Mouse (Mus musculus) forebrain, embryonic 11.5 days (tissue): Measurements from ENCODE around the gene Ppfibp1. TPM values are rescaled to one million over a fixed set of nuclear protein-coding genes. Genes with fewer than 3 reads are reported as not detected.

Experiments
- ATAC-seq: fragments of 200-750 bp; cut with Nextera tagmentation; replicated peaks from 2 replicates; pipeline ENCODE4 v1.8.0; 2017; ENCODE audit warnings: moderate TSS enrichment; ENCODE audit not compliant: low FRiP score
- DNase-seq: peaks from one replicate; pipeline ENCODE4 v3.0.0-alpha.2; 2017; ENCODE audit warnings: low spot score
- H3K27ac ChIP-seq: fragments of 300-500 bp; sonication (generic); 2 replicates; pipeline ENCODE4 v1.5.1; 2014; ENCODE audit warnings: low read depth, low read length
- H3K27me3 ChIP-seq: fragments of 300-500 bp; sonication (generic); 2 replicates; pipeline ENCODE4 v1.6.1; 2014; ENCODE audit warnings: mild to moderate bottlenecking, low read length, mixed read lengths; ENCODE audit not compliant: control insufficient read depth, insufficient read depth
- H3K36me3 ChIP-seq: fragments of 300-500 bp; sonication (generic); 2 replicates; pipeline ENCODE4 v1.6.1; 2014; ENCODE audit warnings: mild to moderate bottlenecking, low read length, moderate library complexity, mixed read lengths; ENCODE audit not compliant: control insufficient read depth, insufficient read depth
- H3K4me1 ChIP-seq: fragments of 300-500 bp; sonication (generic); replicated peaks from 2 replicates; pipeline ENCODE4 v1.6.1; 2014; ENCODE audit warnings: low read length, mixed read lengths; ENCODE audit not compliant: control insufficient read depth, insufficient read depth
- H3K4me2 ChIP-seq: fragments of 300-500 bp; sonication (generic); 2 replicates; pipeline ENCODE4 v1.6.1; 2014; ENCODE audit warnings: low read depth, mild to moderate bottlenecking, low read length, moderate library complexity, mixed read lengths; ENCODE audit not compliant: severe bottlenecking
- H3K4me3 ChIP-seq: fragments of 300-500 bp; sonication (generic); 2 replicates; pipeline ENCODE4 v1.5.1; 2014; ENCODE audit warnings: low read depth, low read length
- H3K9ac ChIP-seq: fragments of 300-500 bp; sonication (generic); 2 replicates; pipeline ENCODE4 v1.6.1; 2014; ENCODE audit warnings: low read length
- H3K9me3 ChIP-seq: fragments of 300-500 bp; sonication (generic); 2 replicates; pipeline ENCODE4 v1.6.1; 2016; ENCODE audit warnings: low read length, mixed read lengths; ENCODE audit not compliant: control insufficient read depth
- WGBS: fragments of 180-500 bp; shearing (Covaris S2); extraction: QIAGEN DNeasy Blood & Tissue Kit; methylation state at CpG from one replicate; pipeline ENCODE4 v1.1.7; 2014; 5-methylcytosine and 5-hydroxymethylcytosine counted together
- polyA plus RNA-seq: library from polyadenylated mRNA; unstranded; fragments of >200 nt; fragmentation: Nextera tagmentation; extraction: Ambion mirVana; gene quantifications from 2 replicates; pipeline ENCODE4 v1.2.1, GENCODE M21; 2014

Ppfibp1 gene
- polyA plus RNA-seq, 1 experiment from 2014 or later = 38.4 TPM

DNA sequence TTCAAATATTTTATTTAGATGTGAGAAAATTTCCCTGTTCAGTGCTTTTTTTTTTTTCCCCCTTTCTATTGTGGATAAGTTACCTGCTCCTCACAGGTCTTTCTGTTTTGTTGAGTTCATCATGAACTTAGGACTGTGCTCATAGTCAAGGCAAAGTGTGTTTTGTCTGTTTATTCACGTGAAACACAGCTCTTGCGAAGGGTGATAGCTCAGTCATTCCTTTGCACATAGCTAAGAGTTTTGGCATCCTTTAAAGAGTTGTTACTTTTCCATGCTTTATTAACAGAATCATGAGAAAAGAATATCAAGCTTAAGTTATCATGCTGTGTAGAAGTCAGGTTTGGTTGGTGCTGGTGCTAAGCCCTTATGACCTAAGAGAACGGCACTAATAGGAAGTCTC lies 16.4 kb downstream of the Ppfibp1 start:
- 86% methylated on average over 3 of the region's 3 CpGs for WGBS
- ATAC-seq = no peak

DNA sequence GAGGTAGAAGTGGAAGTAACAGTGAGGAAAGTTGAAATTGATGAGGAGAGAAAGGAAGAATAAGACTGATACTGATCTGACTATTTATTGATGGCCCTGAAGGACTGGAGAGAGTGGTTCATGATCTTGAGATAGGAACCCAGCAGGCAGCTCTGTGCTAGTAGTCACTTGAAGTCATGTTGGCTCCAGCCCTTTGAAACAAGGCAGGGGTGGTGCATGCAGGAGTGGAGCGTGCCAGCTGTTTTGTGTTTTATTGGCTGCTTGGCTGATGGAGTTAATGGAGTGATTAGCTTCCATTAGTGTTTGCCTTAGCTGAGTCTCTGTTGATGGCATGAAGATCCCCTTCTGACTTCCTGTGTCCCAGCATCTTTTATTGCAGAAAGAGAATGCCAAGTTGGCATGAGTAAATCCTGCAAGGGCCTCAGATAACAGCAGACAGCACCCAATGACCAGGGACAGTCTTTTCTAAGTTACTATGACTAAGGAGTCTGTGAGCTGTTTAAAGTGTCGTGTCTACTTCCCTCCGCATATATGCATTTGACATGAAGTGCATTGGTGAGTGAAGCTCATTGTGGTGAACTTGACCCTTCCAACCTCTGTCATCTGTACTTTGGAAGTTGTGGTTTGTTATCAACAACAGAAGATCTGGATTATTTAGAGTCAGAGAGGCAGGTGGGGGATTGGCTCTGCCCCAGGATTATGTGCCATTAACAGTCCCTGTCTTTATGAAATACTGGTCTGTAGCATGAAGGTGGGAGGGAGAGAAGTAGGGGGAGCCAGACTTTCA lies 17.9 kb downstream of the Ppfibp1 start:
- Histone ChIP-seq H3K4me2 (no peak overlapping the region), H3K4me1 (no peaks in the 10 kb centered on the region), H3K27me3 (no peaks in the 10 kb centered on the region), H3K36me3 (no peaks in the 10 kb centered on the region), H3K9me3 (no peaks in the 10 kb centered on the region), H3K9ac (no peak overlapping the region), H3K4me3 (no peak overlapping the region), H3K27ac (no peak overlapping the region)
- DNase-seq = no peak
- WGBS = 89% methylated on average over 3 of the region's 3 CpGs
- no peak for ATAC-seq

More for the DNA sequence above, 16.4 kb downstream of the Ppfibp1 start:
- no peaks in the 10 kb centered on the region for H3K9me3 ChIP-seq
- no peak overlapping the region for H3K4me3 ChIP-seq
- no peaks in the 10 kb centered on the region for H3K36me3 ChIP-seq
- DNase-seq = no peak
- no peak overlapping the region for H3K27ac ChIP-seq
- H3K4me2 ChIP-seq = no peak overlapping the region
- H3K9ac ChIP-seq = no peak overlapping the region
- no peaks in the 10 kb centered on the region for H3K27me3 ChIP-seq
- no peaks in the 10 kb centered on the region for H3K4me1 ChIP-seq

DNA sequence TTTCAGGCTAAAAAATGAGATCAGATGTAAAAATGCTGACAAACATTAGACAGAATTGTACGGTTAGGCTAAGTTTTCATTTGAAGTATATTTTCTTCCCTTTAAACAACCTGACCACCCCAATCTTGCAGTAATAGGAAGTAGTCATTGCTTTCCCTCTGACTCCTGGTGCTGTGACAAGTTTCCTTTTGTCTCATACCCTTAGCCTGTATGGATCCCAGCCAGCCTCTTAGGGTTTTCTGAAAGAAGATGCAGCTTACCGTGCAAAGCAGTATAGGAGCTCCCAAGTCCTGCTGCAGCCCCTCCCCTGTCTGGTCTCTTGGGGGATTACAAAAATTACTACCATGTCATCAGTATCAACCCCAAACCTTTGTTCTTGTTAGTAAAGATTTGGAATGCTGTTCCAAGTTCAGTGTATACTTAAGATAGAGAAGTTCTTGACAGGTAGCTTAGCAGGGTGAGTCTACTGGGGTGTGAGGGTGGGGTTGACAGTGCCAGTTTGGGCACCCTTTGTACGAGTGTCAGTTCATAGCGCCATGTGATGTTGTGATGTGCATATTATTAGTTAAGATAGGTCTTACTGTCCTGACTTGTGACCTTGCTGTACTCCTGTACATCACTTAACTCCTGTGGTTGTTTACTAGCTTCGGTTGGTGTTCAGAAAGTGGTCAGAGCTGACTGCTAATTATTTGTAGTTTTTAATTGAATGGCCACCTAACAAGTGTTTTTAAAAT lies 18.9 kb downstream of the Ppfibp1 start:
- Histone ChIP-seq H3K27ac (no peak overlapping the region), H3K9ac (no peak overlapping the region), H3K4me1 (no peaks in the 10 kb centered on the region), H3K4me3 (no peak overlapping the region), H3K27me3 (no peaks in the 10 kb centered on the region), H3K4me2 (no peak overlapping the region), H3K36me3 (no peaks in the 10 kb centered on the region), H3K9me3 (no peaks in the 10 kb centered on the region)
- ATAC-seq = no peak
- no peak for DNase-seq
- WGBS = 82% methylated on average over 5 of the region's 5 CpGs

DNA sequence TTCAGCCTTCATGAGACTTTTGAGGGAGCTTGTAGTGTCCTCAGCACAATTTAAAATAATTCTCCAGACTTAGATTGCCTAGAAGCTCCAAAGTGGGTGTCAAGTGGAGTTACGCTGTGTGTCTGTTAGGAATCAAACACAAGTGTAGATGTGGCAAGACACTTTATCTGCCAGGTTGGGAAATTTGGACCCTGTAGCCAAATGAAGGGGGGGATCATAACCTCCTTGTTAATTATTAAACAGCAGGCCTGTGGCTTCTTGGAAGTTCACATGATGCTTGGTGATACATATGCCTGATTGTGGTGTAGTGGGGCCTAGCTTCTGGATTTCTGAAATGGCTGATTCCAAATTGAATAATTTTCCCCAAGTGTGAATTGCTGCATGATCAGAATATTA lies 19.5 kb downstream of the Ppfibp1 start:
- Histone ChIP-seq H3K4me2 (no peak overlapping the region), H3K27ac (no peak overlapping the region), H3K4me1 (no peaks in the 10 kb centered on the region), H3K4me3 (no peak overlapping the region), H3K9ac (no peak overlapping the region), H3K27me3 (no peaks in the 10 kb centered on the region), H3K36me3 (no peaks in the 10 kb centered on the region), H3K9me3 (no peaks in the 10 kb centered on the region)
- DNase-seq (no peak), ATAC-seq (no peak)
- 95% methylated on average over 1 of the region's 1 CpGs for WGBS

DNA sequence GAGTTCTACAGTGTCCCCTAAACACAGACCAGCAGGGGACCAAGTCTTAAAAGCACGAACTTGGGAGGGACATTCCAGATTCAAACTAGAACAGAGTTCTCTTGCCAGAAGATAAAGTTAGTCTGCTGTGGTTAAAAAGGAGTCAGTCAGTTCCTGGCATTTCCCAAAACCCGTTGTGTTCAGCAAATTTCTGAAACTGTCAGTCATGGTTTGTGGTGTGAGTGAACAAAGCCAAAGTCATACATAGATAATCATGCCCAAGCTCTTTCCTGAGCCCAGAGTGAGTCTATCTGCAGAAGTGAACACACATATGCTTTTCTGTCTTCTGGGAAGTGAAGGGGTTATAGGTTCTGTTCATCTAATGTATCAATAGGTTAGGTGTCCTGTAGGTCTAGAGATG lies 20.5 kb downstream of the Ppfibp1 start:
- H3K4me3 ChIP-seq = no peak overlapping the region
- H3K4me1 ChIP-seq = no peaks in the 10 kb centered on the region
- H3K27ac ChIP-seq = no peak overlapping the region
- 75% methylated on average over 2 of the region's 2 CpGs for WGBS
- H3K9me3 ChIP-seq = no peaks in the 10 kb centered on the region
- H3K4me2 ChIP-seq = no peak overlapping the region
- no peak overlapping the region for H3K9ac ChIP-seq
- no peak for DNase-seq
- no peaks in the 10 kb centered on the region for H3K27me3 ChIP-seq
- no peak for ATAC-seq
- H3K36me3 ChIP-seq = no peaks in the 10 kb centered on the region

DNA sequence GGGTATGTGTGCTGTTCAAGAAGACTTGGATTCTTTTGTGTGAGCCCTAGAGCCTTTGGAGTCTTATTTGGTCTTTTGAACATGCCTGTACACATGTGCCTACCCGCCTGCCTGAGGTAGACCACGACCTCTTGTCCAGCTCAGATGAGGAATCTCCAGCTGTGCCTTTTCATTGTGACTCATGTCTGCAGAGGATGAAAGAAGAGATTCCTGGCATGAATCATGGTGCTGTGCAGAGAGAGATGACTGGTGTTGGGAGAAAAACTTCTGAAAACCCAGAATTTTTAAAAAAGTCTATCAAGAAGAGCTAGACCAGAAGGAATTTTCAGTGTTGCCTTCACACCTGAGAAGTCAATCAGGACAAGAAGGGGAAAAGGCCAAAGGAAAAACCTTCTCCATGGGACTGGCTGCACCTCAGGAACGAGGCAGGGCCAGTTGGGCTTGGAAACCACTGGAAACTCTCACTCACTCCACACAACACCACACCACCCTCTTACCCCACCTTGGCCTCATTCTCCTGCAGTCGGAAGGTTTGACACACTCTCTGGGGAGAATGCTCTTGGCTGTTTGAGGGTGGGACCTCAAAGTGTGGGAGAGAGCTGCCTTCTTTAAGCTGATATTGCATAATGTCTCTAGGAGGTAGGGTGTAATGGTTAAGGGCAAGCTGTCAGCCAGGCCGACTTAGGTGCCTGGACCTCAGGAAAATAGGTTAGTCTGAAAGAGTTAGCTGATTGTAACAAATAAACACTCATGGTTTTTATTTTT lies 21.6 kb downstream of the Ppfibp1 start:
- Histone ChIP-seq H3K9ac (no peak overlapping the region), H3K4me3 (no peak overlapping the region), H3K9me3 (no peaks in the 10 kb centered on the region), H3K4me1 (no peaks in the 10 kb centered on the region), H3K27me3 (no peaks in the 10 kb centered on the region), H3K27ac (no peak overlapping the region), H3K4me2 (no peak overlapping the region), H3K36me3 (no peaks in the 10 kb centered on the region)
- ATAC-seq = no peak
- WGBS = 80% methylated on average over 5 of the region's 5 CpGs
- DNase-seq = no peak

DNA sequence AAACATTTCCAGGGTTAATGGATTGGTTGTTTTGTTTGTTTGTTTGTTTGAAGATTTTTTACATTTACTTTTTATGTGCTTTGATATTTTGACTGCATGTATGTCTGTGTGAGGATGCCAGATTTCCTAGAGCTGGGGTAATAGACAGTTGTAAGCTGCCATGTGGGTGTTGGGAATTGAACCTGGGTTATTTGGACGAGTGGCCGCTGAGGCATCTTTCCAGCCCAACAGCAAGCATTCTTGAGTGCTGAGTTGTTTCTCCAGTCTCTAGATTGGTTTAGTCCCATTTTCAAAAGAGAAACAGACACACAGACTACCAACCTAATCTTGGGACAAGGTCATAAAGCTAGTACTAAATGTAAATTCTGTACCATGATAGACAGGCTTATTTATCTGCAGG lies 22.5 kb downstream of the Ppfibp1 start:
- Histone ChIP-seq H3K27me3 (no peaks in the 10 kb centered on the region), H3K4me3 (no peak overlapping the region), H3K9me3 (no peaks in the 10 kb centered on the region), H3K9ac (no peak overlapping the region), H3K4me1 (no peaks in the 10 kb centered on the region), H3K36me3 (no peaks in the 10 kb centered on the region), H3K27ac (no peak overlapping the region), H3K4me2 (no peak overlapping the region)
- no peak for ATAC-seq
- WGBS = 91% methylated on average over 2 of the region's 2 CpGs
- DNase-seq = no peak

DNA sequence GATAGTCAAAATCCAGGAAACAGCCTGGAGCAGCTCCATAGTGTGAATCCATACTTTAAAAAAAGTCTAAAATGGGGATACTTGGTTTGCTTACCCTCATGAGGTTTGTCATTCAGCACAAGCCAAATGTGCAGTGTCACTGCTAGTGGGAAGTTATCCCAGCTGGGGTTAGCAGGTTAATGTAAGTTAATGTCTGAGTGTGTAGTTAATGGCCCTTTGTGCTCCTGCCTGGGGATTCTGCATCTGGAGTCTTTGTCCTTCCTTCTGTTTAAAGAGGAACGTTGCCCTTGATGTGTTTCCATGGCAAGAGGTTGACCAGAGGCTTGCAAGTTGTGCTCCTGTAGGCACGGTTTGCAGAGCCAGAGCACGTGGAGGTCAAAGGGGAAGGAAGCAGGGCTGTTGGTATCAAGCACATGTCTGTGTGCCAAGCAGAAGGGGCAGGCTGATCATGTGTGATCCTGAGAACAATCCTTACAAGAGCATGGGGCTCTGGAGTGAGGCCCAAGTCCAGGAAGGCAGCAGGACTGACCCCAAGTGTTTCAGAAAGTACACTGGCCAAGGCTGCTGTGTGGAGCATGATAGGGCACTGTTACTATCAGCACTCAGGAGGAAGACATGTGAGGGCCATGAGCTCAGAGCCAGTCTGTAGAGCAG lies 24.7 kb downstream of the Ppfibp1 start:
- H3K27ac ChIP-seq = no peak overlapping the region
- H3K36me3 ChIP-seq = no peaks in the 10 kb centered on the region
- H3K27me3 ChIP-seq = no peaks in the 10 kb centered on the region
- no peak overlapping the region for H3K4me3 ChIP-seq
- no peak overlapping the region for H3K9ac ChIP-seq
- 19% methylated on average over 3 of the region's 3 CpGs for WGBS
- no peaks in the 10 kb centered on the region for H3K9me3 ChIP-seq
- H3K4me1 ChIP-seq = no peaks in the 10 kb centered on the region
- DNase-seq (no peak), ATAC-seq (no peak)
- H3K4me2 ChIP-seq = no peak overlapping the region
